Mouse (Mus musculus) liver, postnatal 0 days (tissue): Measurements from ENCODE around the gene Sacm1l.

ENCODE experiments used
- CTCF ChIP-seq: sonication (generic); IDR thresholded peaks from 2 replicates; pipeline ENCODE4 v1.5.1; 2016; ENCODE audit warnings: antibody characterized with exemption, low read depth
- EP300 ChIP-seq: IDR thresholded peaks from 2 replicates; pipeline ENCODE4 v1.6.1; 2016; ENCODE audit warnings: antibody characterized with exemption, low read depth, mild to moderate bottlenecking

GRCm38 (mm10) chr9:123620311-123621098 is 90.9 kb downstream of the Sacm1l start:
- no peak for TF ChIP-seq CTCF
- TF ChIP-seq EP300, result no peak
